Mouse (Mus musculus) cortical plate, adult 2 months (tissue): ENCODE measurements around the gene Trmt10a.

Experiments
- CTCF ChIP-seq: fragments of 200-500 bp; IDR thresholded peaks from 2 replicates; pipeline ENCODE4 v1.5.1; 2011; ENCODE audit warnings: mild to moderate bottlenecking, control low read depth, low read length; ENCODE audit not compliant: insufficient read depth; ENCODE audit errors: extremely low read depth
- POLR2A ChIP-seq: fragments of 200-500 bp; IDR thresholded peaks from 2 replicates; pipeline ENCODE4 v1.6.1; 2011; ENCODE audit warnings: mild to moderate bottlenecking, low read length, control low read depth; ENCODE audit not compliant: insufficient read depth; ENCODE audit errors: extremely low read depth

GRCm38 (mm10) chr3:138142733-138143314 lies 424 bp upstream of the Trmt10a start:
- TF ChIP-seq POLR2A (no peak), CTCF (no peak)
